Mouse (Mus musculus): ENCODE measurements around the gene Gpr162. TPM values are rescaled to one million over a fixed set of nuclear protein-coding genes. Genes with fewer than 3 reads are reported as not detected.

Gene Gpr162
- 0.69 and 0.80 TPM in 2 replicates for polyA plus RNA-seq (2014; fragmentation: Nextera tagmentation; extraction: Ambion mirVana)

DNA sequence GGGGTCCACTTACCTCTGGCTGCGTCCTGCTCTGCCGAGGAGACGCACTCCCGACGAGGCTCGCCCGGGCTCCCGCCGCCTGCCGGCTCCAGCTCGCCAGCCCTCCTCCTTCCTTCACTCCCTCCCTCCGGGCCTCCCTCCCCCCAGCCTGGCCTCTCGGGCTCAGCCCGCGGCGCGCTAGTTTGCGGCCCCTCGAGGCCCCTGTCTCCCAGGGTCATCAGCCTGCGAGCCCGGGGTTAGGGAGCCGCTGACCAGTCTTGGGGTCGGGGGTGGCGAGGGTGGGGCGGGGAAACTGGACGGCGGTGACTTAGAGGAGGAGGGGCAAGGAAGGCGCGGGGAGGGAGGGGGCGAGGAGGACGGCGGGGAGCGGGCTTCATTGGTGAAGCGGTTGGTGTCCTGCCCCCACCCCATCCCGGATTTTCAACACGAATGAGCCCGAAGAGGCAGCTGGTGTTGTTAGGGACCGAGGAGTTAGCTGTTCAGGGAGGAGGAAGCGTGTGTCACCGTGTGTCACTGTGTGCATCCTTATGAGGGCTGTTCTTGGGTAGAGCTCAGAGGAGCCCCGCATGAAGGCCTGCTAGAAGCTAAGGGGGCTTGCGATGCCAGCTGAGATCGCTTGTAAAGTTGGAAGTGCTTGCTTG is at the start of gene Gpr162:
TSS of gene Gpr162 (minus strand) at position 326 of the 641 bp plus-strand sequence.
- Histone ChIP-seq H3K9me3 (replicated peaks; ENCODE audit: control insufficient read depth, low read length) (no peaks in the 10 kb centered on the region), H3K9ac (ENCODE audit: low read depth, low read length) (peak within 1 kb of the TSS; percentile 77), H3K4me3 (ENCODE audit: low read depth, low read length) (peak within 1 kb of the TSS; percentile 53), H3K27me3 (ENCODE audit: control insufficient read depth, insufficient read depth, low read length) (peaks cover 22% of the 10 kb centered on the region), H3K27ac (ENCODE audit: low read depth, low read length) (no peak within 1 kb of the TSS), H3K4me1 (ENCODE audit: control insufficient read depth, insufficient read depth, low read length) (peaks cover 16% of the 10 kb centered on the region), H3K36me3 (ENCODE audit: control insufficient read depth, insufficient read depth, low read length) (no peaks in the 10 kb centered on the region), H3K4me2 (peak within 1 kb of the TSS; percentile 89)
- WGBS (ENCODE audit: insufficient replicate concordance) = 1% methylated on average over 37 of the region's 43 CpGs
- peak; percentile 43; the same call in 1 of the 2 replicates for ATAC-seq (replicated peaks; ENCODE audit: insufficient number of reproducible peaks, low FRiP score, low TSS enrichment)

DNA sequence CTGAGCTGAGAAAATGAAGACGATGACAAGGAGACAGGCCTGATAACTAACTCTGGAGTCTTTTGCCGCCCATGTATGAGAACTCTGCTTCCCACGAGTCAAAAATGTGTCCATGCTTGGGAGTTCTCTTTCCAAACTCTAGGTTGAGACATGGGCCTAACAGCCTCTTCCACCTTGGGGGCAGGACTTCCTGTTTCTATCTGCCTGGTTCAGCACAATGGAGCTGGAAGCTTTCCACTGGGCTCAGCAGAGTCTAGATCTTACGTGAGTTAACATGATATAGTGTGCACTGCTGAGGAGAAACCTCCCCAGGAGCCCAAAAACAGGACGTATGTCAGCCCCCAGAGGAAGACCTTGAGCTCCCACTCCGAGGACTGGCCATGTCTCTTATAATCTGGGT is 49.4 kb upstream of the Gpr162 start:
- no peak for ATAC-seq (replicated peaks; ENCODE audit: insufficient number of reproducible peaks, low FRiP score, low TSS enrichment)
- H3K9me3 ChIP-seq (replicated peaks; ENCODE audit: control insufficient read depth, low read length) = no peaks in the 10 kb centered on the region
- H3K4me1 ChIP-seq (ENCODE audit: control insufficient read depth, insufficient read depth, low read length) = peaks cover 35% of the 10 kb centered on the region
- H3K4me3 ChIP-seq (ENCODE audit: low read depth, low read length) = no peak overlapping the region
- peaks cover 14% of the 10 kb centered on the region for H3K36me3 ChIP-seq (ENCODE audit: control insufficient read depth, insufficient read depth, low read length)
- no peak overlapping the region; the same call in 1 of the 2 replicates for H3K9ac ChIP-seq (ENCODE audit: low read depth, low read length)
- 64% methylated on average over 6 of the region's 6 CpGs for WGBS (ENCODE audit: insufficient replicate concordance)
- peaks cover 24% of the 10 kb centered on the region for H3K27me3 ChIP-seq (ENCODE audit: control insufficient read depth, insufficient read depth, low read length)
- no peak overlapping the region for H3K4me2 ChIP-seq
- no peak overlapping the region for H3K27ac ChIP-seq (ENCODE audit: low read depth, low read length)

DNA sequence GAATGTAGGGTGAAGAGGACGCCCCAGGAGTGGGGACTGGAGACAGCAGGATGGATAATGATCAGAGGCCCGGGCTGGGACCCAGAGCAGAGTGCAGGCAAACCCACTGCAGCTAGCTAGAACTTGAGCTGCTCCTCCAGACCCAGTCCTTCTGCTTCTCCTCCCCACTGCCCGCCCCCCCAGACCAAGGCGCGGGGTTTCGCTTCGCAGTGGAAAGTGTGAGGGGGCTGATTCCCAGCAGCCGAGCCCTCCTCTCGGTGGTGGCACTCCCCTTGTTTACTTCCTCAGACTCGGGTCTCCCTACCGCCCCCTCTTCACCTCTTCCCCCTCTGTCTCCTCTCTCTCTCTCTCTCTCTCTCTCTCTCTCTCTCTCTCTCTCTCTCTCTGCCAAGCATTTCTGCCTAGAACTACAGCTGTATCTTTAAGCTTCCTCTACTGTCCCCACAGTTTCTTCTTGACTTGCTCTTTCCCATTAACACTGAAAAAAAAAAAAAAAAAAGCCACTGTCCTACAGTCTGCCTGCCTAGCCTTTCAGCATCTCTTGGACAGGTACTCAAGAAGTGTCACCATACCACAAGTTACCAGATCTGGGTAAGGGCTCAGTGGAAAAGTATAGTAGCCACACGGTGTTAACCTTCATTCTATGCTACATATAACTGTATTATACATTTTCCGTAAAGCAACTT is 47.9 kb upstream of the Gpr162 start, which contains the start of gene Lag3:
TSS of gene Lag3 (minus strand) at position 173 of the 686 bp plus-strand sequence.
- H3K27ac ChIP-seq (ENCODE audit: low read depth, low read length) = no peak within 1 kb of the TSS; the same call in 1 of the 2 replicates
- H3K9ac ChIP-seq (ENCODE audit: low read depth, low read length) = 0 out of 2 replicates have a peak within 1 kb of the TSS, but pooled peaks have one; percentile 34
- peaks cover 25% of the 10 kb centered on the region for H3K27me3 ChIP-seq (ENCODE audit: control insufficient read depth, insufficient read depth, low read length)
- ATAC-seq (replicated peaks; ENCODE audit: insufficient number of reproducible peaks, low FRiP score, low TSS enrichment) = no peak
- H3K36me3 ChIP-seq (ENCODE audit: control insufficient read depth, insufficient read depth, low read length) = peaks cover 14% of the 10 kb centered on the region
- no peaks in the 10 kb centered on the region for H3K9me3 ChIP-seq (replicated peaks; ENCODE audit: control insufficient read depth, low read length)
- H3K4me3 ChIP-seq (ENCODE audit: low read depth, low read length) = peak within 1 kb of the TSS; percentile 10; the same call in 1 of the 2 replicates
- peak within 1 kb of the TSS; percentile 44 for H3K4me2 ChIP-seq
- 29% methylated on average over 5 of the region's 13 CpGs for WGBS (ENCODE audit: insufficient replicate concordance)
- peaks cover 33% of the 10 kb centered on the region for H3K4me1 ChIP-seq (ENCODE audit: control insufficient read depth, insufficient read depth, low read length)

DNA sequence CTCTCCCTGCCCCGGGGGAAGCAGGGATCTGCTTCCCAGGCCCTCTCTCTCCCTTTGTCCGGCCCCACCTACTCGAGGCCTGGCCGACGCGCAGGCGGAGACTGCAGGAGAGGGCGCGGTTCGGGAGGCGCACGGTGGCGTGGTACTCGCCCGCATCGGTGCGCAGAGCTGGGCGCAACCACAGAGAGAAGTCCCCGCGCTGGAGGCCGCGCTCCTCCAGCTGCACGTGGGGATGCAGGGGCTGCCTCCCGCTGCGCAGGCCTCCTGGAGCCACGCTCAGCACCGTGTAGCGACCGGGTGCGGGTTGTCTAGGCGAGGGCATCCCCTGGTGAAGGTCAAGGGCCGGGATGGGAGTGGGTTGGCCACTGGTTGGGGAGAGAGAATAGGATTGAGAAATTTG is 46.2 kb upstream of the Gpr162 start:
- H3K27ac ChIP-seq (ENCODE audit: low read depth, low read length) = no peak overlapping the region
- H3K36me3 ChIP-seq (ENCODE audit: control insufficient read depth, insufficient read depth, low read length) = peaks cover 14% of the 10 kb centered on the region
- no peaks in the 10 kb centered on the region for H3K9me3 ChIP-seq (replicated peaks; ENCODE audit: control insufficient read depth, low read length)
- peak overlapping the region; percentile 54; the same call in 1 of the 2 replicates for H3K9ac ChIP-seq (ENCODE audit: low read depth, low read length)
- H3K4me2 ChIP-seq = peak overlapping the region; percentile 56
- ATAC-seq (replicated peaks; ENCODE audit: insufficient number of reproducible peaks, low FRiP score, low TSS enrichment) = no peak
- 3% methylated on average over 32 of the region's 32 CpGs for WGBS (ENCODE audit: insufficient replicate concordance)
- H3K4me3 ChIP-seq (ENCODE audit: low read depth, low read length) = peak overlapping the region; percentile 20
- H3K4me1 ChIP-seq (ENCODE audit: control insufficient read depth, insufficient read depth, low read length) = peaks cover 26% of the 10 kb centered on the region
- H3K27me3 ChIP-seq (ENCODE audit: control insufficient read depth, insufficient read depth, low read length) = peaks cover 25% of the 10 kb centered on the region

DNA sequence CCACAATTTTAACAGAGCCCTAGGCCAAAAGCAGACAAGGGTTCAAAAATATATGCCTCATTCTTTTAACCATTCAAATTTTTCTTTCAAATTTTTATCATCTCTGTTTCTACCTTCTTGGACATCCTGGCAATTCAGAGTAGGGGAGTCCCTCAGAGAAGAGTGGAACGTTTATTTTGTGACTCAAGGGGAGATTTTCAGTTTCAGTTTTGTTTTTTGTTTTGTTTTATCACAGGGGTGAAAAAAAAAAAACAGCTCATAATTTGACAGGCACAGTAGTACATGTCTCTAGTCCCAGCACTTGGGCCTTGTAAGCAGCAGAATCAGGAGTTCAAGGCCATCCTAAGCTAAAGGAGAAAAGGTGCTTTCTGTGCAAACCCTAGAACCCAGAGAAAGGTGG is 44.0 kb upstream of the Gpr162 start:
- Histone ChIP-seq H3K9me3 (replicated peaks; ENCODE audit: control insufficient read depth, low read length) (no peaks in the 10 kb centered on the region), H3K27ac (ENCODE audit: low read depth, low read length) (no peak overlapping the region), H3K4me1 (ENCODE audit: control insufficient read depth, insufficient read depth, low read length) (peaks cover 28% of the 10 kb centered on the region), H3K36me3 (ENCODE audit: control insufficient read depth, insufficient read depth, low read length) (no peaks in the 10 kb centered on the region), H3K4me3 (ENCODE audit: low read depth, low read length) (no peak overlapping the region), H3K4me2 (no peak overlapping the region), H3K27me3 (ENCODE audit: control insufficient read depth, insufficient read depth, low read length) (peaks cover 25% of the 10 kb centered on the region), H3K9ac (ENCODE audit: low read depth, low read length) (no peak overlapping the region)
- 67% methylated on average over 1 of the region's 1 CpGs for WGBS (ENCODE audit: insufficient replicate concordance)
- no peak for ATAC-seq (replicated peaks; ENCODE audit: insufficient number of reproducible peaks, low FRiP score, low TSS enrichment)

DNA sequence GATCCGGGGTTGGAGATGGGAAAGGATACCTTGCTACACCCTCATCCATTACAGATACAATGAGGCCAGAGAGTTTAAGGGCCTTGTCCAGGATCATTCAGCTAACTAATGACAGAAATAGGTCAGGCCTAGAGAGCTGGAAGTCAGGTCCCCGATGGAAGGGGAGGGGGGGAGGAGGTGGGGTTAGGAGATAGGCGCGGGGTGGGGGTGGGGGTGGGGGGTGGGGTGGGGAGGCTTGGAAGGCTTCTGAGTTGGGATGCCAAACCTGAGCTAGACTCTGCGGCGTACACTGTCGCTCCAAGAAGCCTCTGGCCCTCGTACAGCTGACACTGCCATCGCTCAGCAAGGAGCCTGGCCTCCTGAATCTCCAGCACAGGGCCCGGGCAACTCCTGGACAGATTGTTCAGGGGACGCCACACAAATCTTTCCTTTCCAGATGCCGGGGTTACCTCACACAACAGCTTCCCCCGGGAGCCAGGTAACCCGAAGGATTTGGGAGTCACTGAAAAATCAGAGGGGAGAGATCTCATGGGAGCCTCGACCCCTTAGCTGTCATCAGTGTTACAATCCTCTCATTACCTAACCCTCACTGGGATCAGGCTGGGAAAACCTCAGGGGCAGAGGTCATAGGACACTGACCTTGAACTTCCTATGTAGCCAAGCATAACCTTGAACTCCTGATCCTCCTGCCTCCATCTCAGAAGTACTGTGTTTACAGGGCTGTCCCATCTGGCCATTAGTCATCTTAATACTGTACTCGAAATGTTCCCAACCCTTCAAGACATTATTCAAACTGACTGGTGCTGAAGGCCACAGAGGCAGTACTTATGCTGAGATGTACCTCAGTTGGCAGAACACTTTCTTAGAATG is 41.4 kb upstream of the Gpr162 start:
- Histone ChIP-seq H3K9me3 (replicated peaks; ENCODE audit: control insufficient read depth, low read length) (no peaks in the 10 kb centered on the region), H3K27me3 (ENCODE audit: control insufficient read depth, insufficient read depth, low read length) (peaks cover 19% of the 10 kb centered on the region), H3K36me3 (ENCODE audit: control insufficient read depth, insufficient read depth, low read length) (no peaks in the 10 kb centered on the region), H3K9ac (ENCODE audit: low read depth, low read length) (peak overlapping the region; percentile 77), H3K4me2 (peak overlapping the region; percentile 75), H3K27ac (ENCODE audit: low read depth, low read length) (peak overlapping the region; percentile 97), H3K4me3 (ENCODE audit: low read depth, low read length) (peak overlapping the region; percentile 53), H3K4me1 (ENCODE audit: control insufficient read depth, insufficient read depth, low read length) (peaks cover 20% of the 10 kb centered on the region)
- no peak for ATAC-seq (replicated peaks; ENCODE audit: insufficient number of reproducible peaks, low FRiP score, low TSS enrichment)
- 34% methylated on average over 13 of the region's 16 CpGs for WGBS (ENCODE audit: insufficient replicate concordance)

DNA sequence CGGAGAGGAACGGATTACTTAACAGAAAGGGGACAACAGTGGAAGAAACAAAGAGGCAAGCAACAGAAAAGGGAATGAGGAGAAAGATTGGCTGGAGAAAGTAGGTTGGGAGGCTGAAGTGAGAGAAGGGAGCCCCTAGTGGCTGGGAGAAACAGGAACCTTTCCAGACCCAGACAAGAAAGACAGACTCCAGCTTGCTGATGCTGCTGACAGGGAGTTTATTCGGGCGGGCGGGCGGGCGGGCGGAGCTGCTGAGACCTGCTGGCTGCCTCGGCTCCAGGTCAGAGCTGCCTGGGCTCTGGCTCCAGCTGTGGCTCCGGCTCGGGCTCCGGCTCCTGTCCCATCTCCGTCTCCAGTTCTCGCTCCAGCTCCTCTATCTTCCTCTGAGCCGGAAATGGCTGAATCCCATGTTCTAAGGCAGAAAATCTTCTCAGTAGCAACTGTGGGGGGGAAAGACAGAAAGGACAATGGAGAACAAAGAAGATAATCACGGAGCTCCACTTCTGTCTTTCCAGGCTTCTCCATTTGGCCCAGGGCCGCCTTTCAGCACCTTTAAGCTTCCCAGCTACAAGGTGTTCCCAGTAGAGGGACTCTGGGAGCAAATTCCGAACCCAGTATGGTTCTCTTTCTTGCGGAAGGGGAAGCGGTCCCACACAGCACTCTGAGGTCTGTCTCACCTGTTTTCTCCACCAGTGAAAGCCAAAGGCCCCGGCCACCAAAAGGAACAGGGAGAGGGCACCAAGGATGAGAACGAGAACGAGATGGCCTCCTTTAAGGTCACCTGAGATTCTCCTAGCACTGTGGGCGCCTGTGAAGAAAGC is 40.6 kb upstream of the Gpr162 start:
- peaks cover 11% of the 10 kb centered on the region for H3K27me3 ChIP-seq (ENCODE audit: control insufficient read depth, insufficient read depth, low read length)
- 8% methylated on average over 24 of the region's 24 CpGs for WGBS (ENCODE audit: insufficient replicate concordance)
- H3K9me3 ChIP-seq (replicated peaks; ENCODE audit: control insufficient read depth, low read length) = no peaks in the 10 kb centered on the region

More for the DNA sequence above, 40.6 kb upstream of the Gpr162 start:
- ATAC-seq (replicated peaks; ENCODE audit: insufficient number of reproducible peaks, low FRiP score, low TSS enrichment) = peak; percentile 50; the same call in 1 of the 2 replicates
- Histone ChIP-seq H3K4me3 (ENCODE audit: low read depth, low read length) (peak overlapping the region; percentile 53), H3K27ac (ENCODE audit: low read depth, low read length) (peak overlapping the region; percentile 97), H3K4me2 (peak overlapping the region; percentile 75), H3K4me1 (ENCODE audit: control insufficient read depth, insufficient read depth, low read length) (peaks cover 12% of the 10 kb centered on the region; the same call in 1 of the 2 replicates), H3K9ac (ENCODE audit: low read depth, low read length) (peak overlapping the region; percentile 77), H3K36me3 (ENCODE audit: control insufficient read depth, insufficient read depth, low read length) (no peaks in the 10 kb centered on the region)

All from heart, embryonic 11.5 days (tissue).